Mouse (Mus musculus) heart, postnatal 0 days (tissue): ENCODE data around the gene Fam53b.

Experiments used
- CTCF ChIP-seq: IDR thresholded peaks from 2 replicates; pipeline ENCODE4 v1.5.1; 2016; ENCODE audit warnings: antibody characterized with exemption, control low read depth, low read depth
- EP300 ChIP-seq: IDR thresholded peaks from 2 replicates; pipeline ENCODE4 v1.6.1; 2016; ENCODE audit warnings: antibody characterized with exemption, low read depth

GRCm38 (mm10) chr7:132724501-132725062, 89.1 kb downstream of the Fam53b start:
- TF ChIP-seq CTCF (no peak), EP300 (no peak)
